Mouse (Mus musculus) neural tube, embryonic 10.5 days (tissue): ENCODE measurements around the gene Dnajc28.
A peak's percentile ranks its signal among the peaks of the same experiment; 100 is the strongest.

Experiments
- DNase-seq: peaks from one replicate; pipeline ENCODE4 v3.0.0-alpha.2; 2017; ENCODE audit warnings: low spot score; ENCODE audit errors: extremely low spot score

Gene Dnajc28

GRCm38 (mm10) chr16:91592162-91592561 lies 26.7 kb downstream of the Dnajc28 start:
- no peak for DNase-seq

GRCm38 (mm10) chr16:91588703-91589102 lies 30.1 kb downstream of the Dnajc28 start:
- no peak for DNase-seq

- DNase-seq, result no peak
These were observed 30.9 kb downstream of the Dnajc28 start for GRCm38 (mm10) chr16:91587730-91588453.

- no peak for DNase-seq
These were observed 32.6 kb downstream of the Dnajc28 start for GRCm38 (mm10) chr16:91586244-91586643.

- no peak for DNase-seq
These were observed 33.2 kb downstream of the Dnajc28 start for GRCm38 (mm10) chr16:91585617-91586016.

GRCm38 (mm10) chr16:91582307-91582706 lies 36.5 kb downstream of the Dnajc28 start:
- DNase-seq, result peak; percentile 37

GRCm38 (mm10) chr16:91578980-91579720 lies 39.7 kb downstream of the Dnajc28 start:
- no peak for DNase-seq

GRCm38 (mm10) chr16:91575151-91575550 lies 43.7 kb downstream of the Dnajc28 start:
- no peak for DNase-seq

- no peak for DNase-seq
These were observed 47.7 kb downstream of the Dnajc28 start for GRCm38 (mm10) chr16:91571105-91571504.

GRCm38 (mm10) chr16:91568960-91569359 lies 49.9 kb downstream of the Dnajc28 start:
- no peak for DNase-seq

GRCm38 (mm10) chr16:91566002-91566401 lies 52.8 kb downstream of the Dnajc28 start:
- DNase-seq, result no peak

- no peak for DNase-seq
These were observed 53.4 kb downstream of the Dnajc28 start for GRCm38 (mm10) chr16:91565292-91565951.

GRCm38 (mm10) chr16:91564580-91565291 lies 54.1 kb downstream of the Dnajc28 start:
- no peak for DNase-seq
